Mouse (Mus musculus): ENCODE data around the gene Riiad1.

GRCm38 (mm10) chr3:94473115-94473505, 7.0 kb downstream of the Riiad1 start:
- no peak for TF ChIP-seq CTCF (IDR thresholded peaks at IDR 0.05; ENCODE audit: low read depth)
- TF ChIP-seq EP300 (optimal IDR thresholded peaks at IDR 0.05) = no peak

Measured in stomach, postnatal 0 days (tissue).